Mouse (Mus musculus) cerebellum, adult 2 months (tissue): Measurements from ENCODE around the gene Gm8300.
"Not testable (repeated sequence)": the region's sequence is repeated elsewhere in the genome, so short reads cannot be mapped to it uniquely, and the experiment has no call there.

Experiments used
- CTCF ChIP-seq: fragments of 200-500 bp; IDR thresholded peaks from 2 replicates; pipeline ENCODE4 v1.5.1; 2011; ENCODE audit warnings: low read depth, mild to moderate bottlenecking, control low read depth, low read length, moderate library complexity, borderline replicate concordance; ENCODE audit not compliant: insufficient read depth
- POLR2A ChIP-seq: fragments of 200-500 bp; IDR thresholded peaks from 2 replicates; pipeline ENCODE4 v1.6.1; 2011; ENCODE audit warnings: low read length, control low read depth, borderline replicate concordance; ENCODE audit not compliant: insufficient read depth

DNA sequence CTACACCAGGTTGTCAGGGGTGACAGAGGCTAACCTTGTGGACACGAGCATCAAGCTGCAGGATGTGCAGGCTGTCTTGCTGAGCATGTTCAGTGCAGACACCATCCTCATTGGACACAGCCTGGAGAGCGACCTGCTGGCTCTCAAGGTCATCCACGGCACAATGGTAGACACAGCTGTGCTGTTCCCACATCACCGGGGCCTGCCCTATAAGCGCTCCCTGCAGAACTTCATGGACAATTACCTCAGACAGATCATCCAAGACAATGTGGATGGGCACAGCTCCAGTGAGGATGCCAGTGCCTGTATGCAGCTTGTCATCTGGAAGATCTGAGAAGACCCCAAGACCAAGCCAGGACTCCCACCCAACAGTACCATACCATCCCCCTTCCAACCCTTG, 31.6 kb upstream of the Gm8300 start:
- not testable (repeated sequence) for TF ChIP-seq CTCF, POLR2A
